Mouse (Mus musculus) monocyte, adult 59 days (primary cell): ENCODE results near the gene Dnah6. TPM values are rescaled to one million over a fixed set of nuclear protein-coding genes. Genes with fewer than 3 reads are reported as not detected.

ENCODE experiments used
- total RNA-seq, 2 experiments: library from RNA; stranded (reverse); gene quantifications; one replicate each; pipeline ENCODE4 v1.2.4; 2023

Gene Dnah6
- total RNA-seq, result not detected

GRCm38 (mm10) chr6:73221189-73221957, at the start of gene Dnah6:
Gene Dnah6, minus strand, starts transcription at chr6:73221651.

GRCm38 (mm10) chr6:73248237-73249048, 27.0 kb upstream of the Dnah6 start, which contains the start of gene Suclg1:
Gene Suclg1, plus strand, starts transcription at chr6:73248382.

Other genes starting within 250 kb of the Dnah6 start
- 10 to 100 TPM; 29.5 to 34.8 TPM for gene Suclg1, start 26.7 kb upstream of the Dnah6 start, total RNA-seq
- gene 4931417E11Rik, start 248.0 kb upstream of the Dnah6 start, total RNA-seq, result not detected